Mouse (Mus musculus) CH12.LX (cell line): ENCODE data around the gene Sult1d1. TPM values are rescaled to one million over a fixed set of nuclear protein-coding genes. Genes with fewer than 3 reads are reported as not detected.

Experiments
- DNase-seq: peaks from one replicate; pipeline ENCODE4 v3.0.0-alpha.2; 2013; ENCODE audit errors: extremely low read depth
- H3K27ac ChIP-seq: 2 replicates; pipeline ENCODE4 v1.5.1; 2012; ENCODE audit warnings: low read depth, mild to moderate bottlenecking, control low read depth, moderate library complexity; ENCODE audit not compliant: insufficient read depth
- H3K27me3 ChIP-seq: replicated peaks from 2 replicates; pipeline ENCODE3; 2012; ENCODE audit warnings: inconsistent platforms
- H3K36me3 ChIP-seq, 2 experiments: replicated peaks in 1 of 2; 2 replicates each; pipeline versions ENCODE3 to v1.6.1; 2012; ENCODE audit warnings: inconsistent platforms in 1 of 2, low read length in 1 of 2, mild to moderate bottlenecking in 1 of 2, mixed read lengths in 1 of 2, moderate library complexity in 1 of 2; ENCODE audit not compliant: control insufficient read depth in 1 of 2, insufficient read depth in 1 of 2
- H3K4me1 ChIP-seq, 2 experiments: 2 replicates each; pipeline ENCODE4 v1.6.1; 2012; ENCODE audit warnings: inconsistent platforms in 1 of 2, moderate library complexity in 1 of 2; ENCODE audit not compliant: insufficient read depth in 2 of 2, control insufficient read depth in 1 of 2
- H3K4me2 ChIP-seq: 2 replicates; pipeline ENCODE4 v1.6.1; 2012; ENCODE audit warnings: low read depth, mild to moderate bottlenecking, control low read depth; ENCODE audit not compliant: poor library complexity, insufficient read depth, severe bottlenecking
- H3K4me3 ChIP-seq, 3 experiments: fragments of 150-350 bp in 1 of 3; sonication (generic) in 1 of 3; replicated peaks in 1 of 3; 2 replicates each; pipeline versions ENCODE3 to v1.5.1; 2011 to 2012; ENCODE audit warnings: low read depth in 2 of 3, low read length in 2 of 3, mild to moderate bottlenecking in 2 of 3, moderate library complexity in 2 of 3, control low read depth in 1 of 3, improper control_type of control experiment in 1 of 3, inconsistent platforms in 1 of 3, mixed read lengths in 1 of 3; ENCODE audit not compliant: poor library complexity in 1 of 3
- H3K79me2 ChIP-seq: replicated peaks from 2 replicates; pipeline ENCODE4 v1.6.1; 2012; ENCODE audit warnings: mild to moderate bottlenecking, moderate library complexity; ENCODE audit not compliant: control insufficient read depth, poor library complexity, insufficient read depth, severe bottlenecking; ENCODE audit errors: extremely low read depth
- H3K9ac ChIP-seq: 2 replicates; pipeline ENCODE4 v1.6.1; 2012; ENCODE audit warnings: low read depth, mild to moderate bottlenecking, control low read depth, moderate library complexity; ENCODE audit not compliant: insufficient read depth
- H3K9me3 ChIP-seq: replicated peaks from 2 replicates; pipeline ENCODE3; 2012; ENCODE audit warnings: low read length, inconsistent platforms, mixed read lengths
- GABPA ChIP-seq: IDR thresholded peaks from 2 replicates; pipeline ENCODE4 v1.6.1; 2012; ENCODE audit warnings: low read depth, low read length, improper control_type of control experiment, inconsistent platforms; ENCODE audit not compliant: insufficient replicate concordance
- IRF4 ChIP-seq: IDR thresholded peaks from 2 replicates; pipeline ENCODE4 v1.6.1; 2014; ENCODE audit warnings: low read depth, mild to moderate bottlenecking, inconsistent platforms, low read length, improper control_type of control experiment
- JUND ChIP-seq: conservative IDR thresholded peaks from 2 replicates; pipeline ENCODE4 v1.6.1; 2011; ENCODE audit warnings: low read depth, low read length, improper control_type of control experiment
- MYC ChIP-seq: IDR thresholded peaks from 2 replicates; pipeline ENCODE4 v1.6.1; 2011; ENCODE audit warnings: low read depth, mild to moderate bottlenecking, improper control_type of control experiment, low read length
- PAX5 ChIP-seq: IDR thresholded peaks from 2 replicates; pipeline ENCODE4 v1.6.1; 2012; ENCODE audit warnings: low read length, inconsistent platforms, mixed read lengths
- RAD21 ChIP-seq: IDR thresholded peaks from 2 replicates; pipeline ENCODE4 v1.6.1; 2011; ENCODE audit warnings: low read depth, mild to moderate bottlenecking, low read length, improper control_type of control experiment, moderate library complexity
- SIN3A ChIP-seq: IDR thresholded peaks from 2 replicates; pipeline ENCODE4 v1.6.1; 2012; ENCODE audit warnings: low read length, improper control_type of control experiment, inconsistent platforms
- SMC3 ChIP-seq: IDR thresholded peaks from 2 replicates; pipeline ENCODE4 v1.6.1; 2011; ENCODE audit warnings: low read depth, low read length, improper control_type of control experiment
- TCF12 ChIP-seq: IDR thresholded peaks from 2 replicates; pipeline ENCODE4 v1.6.1; 2014; ENCODE audit warnings: low read depth, mild to moderate bottlenecking, inconsistent platforms, low read length, improper control_type of control experiment
- dilution Hi-C: fragments of 300-500 bp; cut with MboI; formaldehyde crosslinking; loops from 2 replicates; pipeline ENCODE4 v1.14.3; 2020; ENCODE audit warnings: low sequenced_read_pairs; ENCODE audit not compliant: extremely low pct_unique_long_range_greater_than_20kb, extremely low pct_ligation_motif_present
- in situ Hi-C: fragments of 300-500 bp; cut with MboI; formaldehyde crosslinking; loops from 3 replicates; pipeline ENCODE4 v1.14.3; 2019; ENCODE audit warnings: low sequenced_read_pairs, low pct_ligation_motif_present, low pct_unique_long_range_greater_than_20kb, mixed read lengths
- polyA plus RNA-seq: library from polyadenylated mRNA; unstranded; fragments of >175 nt; gene quantifications from 2 replicates; pipeline ENCODE4 v1.2.1, GENCODE M21; 2012; ENCODE audit warnings: low read depth; ENCODE audit not compliant: insufficient read length
- total RNA-seq, 2 experiments: library from RNA; depleted of rRNA; stranded (reverse); fragments of 300-350 nt in 1 of 2; fragments of >200 nt in 1 of 2; gene quantifications; 2 replicates each; pipeline ENCODE4 v1.2.3; 2012 to 2014

Gene Sult1d1
- total and polyA plus RNA-seq, 3 experiments: not detected

DNA sequence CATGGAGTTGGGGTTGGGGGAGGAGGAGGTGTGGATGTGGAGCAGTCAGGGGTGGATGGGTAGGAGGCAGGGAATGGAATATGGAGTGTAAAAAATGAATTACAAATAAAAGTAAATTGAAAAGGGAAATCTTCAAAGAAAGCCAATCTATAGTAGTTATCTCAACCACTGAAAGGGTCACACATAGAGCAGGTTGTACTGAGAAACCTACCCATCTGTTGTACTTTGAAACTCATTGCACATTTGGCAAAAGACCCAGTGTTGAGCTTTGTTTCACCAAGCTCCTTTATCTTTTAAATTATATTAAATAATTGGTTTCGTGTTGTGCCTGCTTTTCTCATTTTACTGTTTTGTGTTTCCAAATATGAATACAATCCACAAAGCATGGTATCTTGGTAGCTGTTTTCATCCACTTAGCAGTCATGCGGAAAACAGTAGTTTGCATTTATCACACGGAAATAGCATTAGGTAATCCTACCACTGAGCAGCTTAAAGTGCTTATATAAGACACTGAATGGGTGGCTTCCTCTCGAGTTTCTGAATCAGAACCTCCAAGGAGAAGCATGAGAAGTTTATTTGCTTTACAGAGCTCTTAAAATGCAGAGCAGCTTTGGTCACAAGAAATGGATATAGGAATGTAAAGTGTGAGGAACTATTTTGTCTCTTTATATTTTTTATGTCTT is 62.9 kb downstream of the Sult1d1 start:
- Histone ChIP-seq H3K4me1 (no peaks in the 10 kb centered on the region), H3K36me3 (no peaks in the 10 kb centered on the region), H3K9ac (no peak overlapping the region), H3K27ac (no peak overlapping the region), H3K4me3 (no peak overlapping the region), H3K9me3 (no peaks in the 10 kb centered on the region), H3K27me3 (no peaks in the 10 kb centered on the region), H3K79me2 (no peaks in the 10 kb centered on the region), H3K4me2 (no peak overlapping the region)
- no peak for TF ChIP-seq RAD21
- no peak for TF ChIP-seq SMC3
- no peak for TF ChIP-seq SIN3A
- no peak for TF ChIP-seq IRF4
- TF ChIP-seq JUND: no peak
- no peak for TF ChIP-seq TCF12
- TF ChIP-seq GABPA: no peak
- TF ChIP-seq PAX5: no peak
- no peak for TF ChIP-seq MYC
- DNase-seq: no peak
- dilution Hi-C loops: no loop called here
- in situ Hi-C loops: no loop called here

Other genes starting within 250 kb of the Sult1d1 start
- gene Ugt2a3, start 231.8 kb downstream of the Sult1d1 start, total RNA-seq (2012; rRNA removed): not detected in 2 replicates
- not detected in 2 replicates for gene Ugt2a3, start 231.8 kb downstream of the Sult1d1 start, total RNA-seq (2014; rRNA removed)
- not detected in 2 replicates for gene Ugt2a3, start 231.8 kb downstream of the Sult1d1 start, polyA plus RNA-seq
- not detected in 2 replicates for gene Ugt2b38, start 144.8 kb downstream of the Sult1d1 start, total RNA-seq (2012; rRNA removed)
- not detected in 2 replicates for gene Ugt2b38, start 144.8 kb downstream of the Sult1d1 start, total RNA-seq (2014; rRNA removed)
- not detected in 2 replicates for gene Ugt2b38, start 144.8 kb downstream of the Sult1d1 start, polyA plus RNA-seq
- gene Ugt2a2, start 86.8 kb downstream of the Sult1d1 start, total RNA-seq (2012; rRNA removed): not detected in 2 replicates
- gene Ugt2a2, start 86.8 kb downstream of the Sult1d1 start, total RNA-seq (2014; rRNA removed): not detected in 2 replicates
- not detected in 2 replicates for gene Ugt2a2, start 86.8 kb downstream of the Sult1d1 start, polyA plus RNA-seq
- gene Gm43638, start 82.2 kb downstream of the Sult1d1 start, total RNA-seq (2012; rRNA removed): not detected in 2 replicates
- not detected in 2 replicates for gene Gm43638, start 82.2 kb downstream of the Sult1d1 start, total RNA-seq (2014; rRNA removed)
- gene Gm43638, start 82.2 kb downstream of the Sult1d1 start, polyA plus RNA-seq: not detected in 2 replicates
- not detected in 2 replicates for gene Ugt2a1, start 78.2 kb downstream of the Sult1d1 start, total RNA-seq (2012; rRNA removed)
- gene Ugt2a1, start 78.2 kb downstream of the Sult1d1 start, total RNA-seq (2014; rRNA removed): not detected in 2 replicates
- gene Ugt2a1, start 78.2 kb downstream of the Sult1d1 start, polyA plus RNA-seq: not detected in 2 replicates
- gene Sult1b1, start 30.8 kb downstream of the Sult1d1 start, total RNA-seq (2012; rRNA removed): not detected in 2 replicates
- not detected in 2 replicates for gene Sult1b1, start 30.8 kb downstream of the Sult1d1 start, total RNA-seq (2014; rRNA removed)
- not detected in 2 replicates for gene Sult1b1, start 30.8 kb downstream of the Sult1d1 start, polyA plus RNA-seq
- gene Sult1e1, start 22.6 kb upstream of the Sult1d1 start, total RNA-seq (2012; rRNA removed): not detected in 2 replicates
- not detected in 2 replicates for gene Sult1e1, start 22.6 kb upstream of the Sult1d1 start, total RNA-seq (2014; rRNA removed)
- gene Sult1e1, start 22.6 kb upstream of the Sult1d1 start, polyA plus RNA-seq: not detected in 2 replicates
- gene Csn1s1, start 97.2 kb upstream of the Sult1d1 start, total RNA-seq (2012; rRNA removed): not detected in 2 replicates
- gene Csn1s1, start 97.2 kb upstream of the Sult1d1 start, total RNA-seq (2014; rRNA removed): not detected in 2 replicates
- not detected in 2 replicates for gene Csn1s1, start 97.2 kb upstream of the Sult1d1 start, polyA plus RNA-seq
- not detected in 2 replicates for gene Csn2, start 130.6 kb upstream of the Sult1d1 start, total RNA-seq (2012; rRNA removed)
- gene Csn2, start 130.6 kb upstream of the Sult1d1 start, total RNA-seq (2014; rRNA removed): 0.24 and 0.26 TPM in 2 replicates
- gene Csn2, start 130.6 kb upstream of the Sult1d1 start, polyA plus RNA-seq: not detected in 2 replicates
- not detected in 2 replicates for gene Csn1s2a, start 205.5 kb upstream of the Sult1d1 start, total RNA-seq (2012; rRNA removed)
- not detected in 2 replicates for gene Csn1s2a, start 205.5 kb upstream of the Sult1d1 start, total RNA-seq (2014; rRNA removed)
- not detected in 2 replicates for gene Csn1s2a, start 205.5 kb upstream of the Sult1d1 start, polyA plus RNA-seq
- gene Csn1s2b, start 239.1 kb upstream of the Sult1d1 start, total RNA-seq (2012; rRNA removed): not detected in 2 replicates
- not detected in 2 replicates for gene Csn1s2b, start 239.1 kb upstream of the Sult1d1 start, total RNA-seq (2014; rRNA removed)
- not detected in 2 replicates for gene Csn1s2b, start 239.1 kb upstream of the Sult1d1 start, polyA plus RNA-seq